29 mouse cellular contexts compared by ENCODE assay signal in the genomic region with DNA sequence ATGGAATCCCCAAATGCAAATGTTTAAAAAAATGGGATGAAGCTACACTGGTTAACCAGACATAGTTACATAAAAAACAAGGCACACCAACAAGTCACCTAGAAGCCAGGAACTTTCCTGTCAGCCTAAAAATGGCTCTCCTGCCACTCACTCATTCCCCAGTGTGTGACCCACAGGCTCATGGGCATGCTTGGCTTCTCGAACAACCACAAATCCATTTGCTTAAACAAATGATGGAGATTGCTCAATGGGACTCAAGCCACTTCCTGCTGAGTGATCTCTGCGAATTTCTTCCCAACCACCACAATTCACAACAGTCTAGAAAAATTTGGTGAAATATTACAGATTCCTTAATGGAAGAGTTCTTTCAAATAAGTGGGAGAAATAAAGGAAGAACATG. TPM values are rescaled to one million over a fixed set of nuclear protein-coding genes. Genes with fewer than 3 reads are reported as not detected.
A peak's percentile ranks its signal among the peaks of the same experiment; 100 is the strongest.
DNase-seq lines count a peak whose midpoint lies in the region; ATAC-seq and TF ChIP-seq lines count a peak whose summit lies in the region.
"Had no signal": no experiment of that assay in that cellular context is flagged by ENCODE, and none has a peak within 500 bp of the region (broad histone marks: within the 10 kb centered on the region; RNA-seq: fewer than 3 reads in every experiment).

No protein-coding gene starts in this region.

- DNase-seq in lung, postnatal 25 days (ENCODE audit: low spot score): peak; percentile 28
- no peak for DNase-seq in lung, postnatal 14 days
- DNase-seq in CH12.LX (ENCODE audit: extremely low read depth): peak; percentile 74
- DNase-seq in fibroblast of lung, adult 2 months (ENCODE audit: low read depth): peak; percentile 39
- no peak for DNase-seq in spleen, postnatal 4 days (ENCODE audit: low spot score in 2 of 2)
- no peak for DNase-seq in right cerebral cortex, postnatal 14 days
- DNase-seq: adrenal gland, adult 8-10 months; cerebellum, adult 8-10 months; gastrocnemius, postnatal 14 days; heart, adult 11 months; heart, postnatal 36 days; kidney, adult 2 months; kidney, postnatal 36 days; layer of hippocampus, postnatal 36 days; left cerebral cortex, postnatal 4 days; liver, embryonic 13.5 days; right cerebral cortex, adult 18-20 months; right cerebral cortex, postnatal 4 days; thymus, adult 2 months; thymus, postnatal 4 days had no signal

- no peak for TF ChIP-seq POLR2A in CH12.LX (IDR thresholded peaks at IDR 0.05; ENCODE audit: low read depth, low read length)

- no peaks in the 10 kb centered on the region for H3K27me3 ChIP-seq in CH12.LX (replicated peaks)
- H3K27me3 ChIP-seq in heart, embryonic 12.5 days (replicated peaks): no peaks in the 10 kb centered on the region
- H3K27me3 ChIP-seq: embryonic facial prominence, embryonic 13.5 days; forebrain, embryonic 12.5 days; hindbrain, embryonic 12.5 days; intestine, embryonic 15.5 days; liver, embryonic 13.5 days had no signal

- no peak overlapping the region; the same call in 1 of the 2 replicates for H3K27ac ChIP-seq in CH12.LX (ENCODE audit: insufficient read depth, low read depth)
- no peak overlapping the region for H3K27ac ChIP-seq in heart, embryonic 12.5 days (ENCODE audit: poor library complexity, severe bottlenecking)
- H3K27ac ChIP-seq: embryonic facial prominence, embryonic 13.5 days; forebrain, embryonic 12.5 days; heart, embryonic 10.5 days; hindbrain, embryonic 12.5 days; hindbrain, postnatal 0 days; intestine, embryonic 15.5 days; liver, embryonic 13.5 days had no signal

- no peaks in the 10 kb centered on the region for H3K9me3 ChIP-seq in CH12.LX (replicated peaks; ENCODE audit: low read length)
- H3K9me3 ChIP-seq in heart, embryonic 12.5 days (replicated peaks): no peaks in the 10 kb centered on the region
- H3K9me3 ChIP-seq: embryonic facial prominence, embryonic 13.5 days; forebrain, embryonic 12.5 days; heart, embryonic 10.5 days; hindbrain, embryonic 12.5 days; intestine, embryonic 15.5 days; liver, embryonic 13.5 days had no signal

- 71% methylated on average over 2 of the region's 2 CpGs for WGBS in heart, embryonic 12.5 days

- TF ChIP-seq EP300 in CH12.LX (IDR thresholded peaks at IDR 0.05; ENCODE audit: low read length): peak; percentile 56

- dilution Hi-C loops in CH12.LX (cut with MboI; ENCODE audit: extremely low pct_ligation_motif_present, extremely low pct_unique_long_range_greater_than_20kb, low sequenced_read_pairs): no loop called here

- no peak overlapping the region for H3K4me3 ChIP-seq in CH12.LX (replicated peaks in 1 of 3; ENCODE audit: low read depth in 2 of 3, low read length in 2 of 3, poor library complexity in 1 of 3)
- H3K4me3 ChIP-seq in heart, embryonic 12.5 days: no peak overlapping the region
- H3K4me3 ChIP-seq: embryonic facial prominence, embryonic 13.5 days; forebrain, embryonic 12.5 days; heart, embryonic 10.5 days; hindbrain, embryonic 12.5 days; intestine, embryonic 15.5 days; liver, embryonic 13.5 days had no signal

- no peak overlapping the region for H3K9ac ChIP-seq in CH12.LX (ENCODE audit: insufficient read depth, low read depth)
- H3K9ac ChIP-seq in heart, embryonic 12.5 days: no peak overlapping the region
- H3K9ac ChIP-seq: embryonic facial prominence, embryonic 13.5 days; forebrain, embryonic 12.5 days; hindbrain, embryonic 12.5 days; intestine, embryonic 15.5 days; liver, embryonic 13.5 days had no signal

- ATAC-seq in heart, embryonic 12.5 days (ENCODE audit: insufficient number of reproducible peaks, low FRiP score): no peak
- ATAC-seq: hindbrain, postnatal 0 days; intestine, embryonic 15.5 days; midbrain, embryonic 16.5 days had no signal

- no peaks in the 10 kb centered on the region for H3K79me2 ChIP-seq in CH12.LX (replicated peaks; ENCODE audit: control insufficient read depth, extremely low read depth, insufficient read depth, poor library complexity, severe bottlenecking)

- in situ Hi-C loops in CH12.LX (cut with MboI; ENCODE audit: low pct_ligation_motif_present, low pct_unique_long_range_greater_than_20kb, low sequenced_read_pairs): no loop called here

- H3K36me3 ChIP-seq in CH12.LX (replicated peaks in 1 of 2; ENCODE audit: control insufficient read depth in 1 of 2, insufficient read depth in 1 of 2, low read length in 1 of 2): peaks cover 61 to 82% of the 10 kb centered on the region in 2 experiments
- H3K36me3 ChIP-seq in heart, embryonic 12.5 days: peaks cover 61% of the 10 kb centered on the region

- no peak overlapping the region for H3K4me2 ChIP-seq in CH12.LX (ENCODE audit: insufficient read depth, low read depth, poor library complexity, severe bottlenecking)
- H3K4me2 ChIP-seq in heart, embryonic 12.5 days: no peak overlapping the region
- H3K4me2 ChIP-seq: embryonic facial prominence, embryonic 13.5 days; forebrain, embryonic 12.5 days; hindbrain, embryonic 12.5 days; intestine, embryonic 15.5 days; liver, embryonic 13.5 days; midbrain, embryonic 11.5 days had no signal

- no peak for TF ChIP-seq CTCF in CH12.LX (conservative IDR thresholded peaks at IDR 0.05 in 1 of 2, IDR thresholded peaks at IDR 0.05 in 1 of 2; ENCODE audit: low read depth in 2 of 2, low read length in 2 of 2)

- TF ChIP-seq RAD21 in CH12.LX (IDR thresholded peaks at IDR 0.05; ENCODE audit: low read depth, low read length): no peak

- peaks cover 0 to 35% of the 10 kb centered on the region in 2 experiments; a peak in 3 of 4 replicates for H3K4me1 ChIP-seq in CH12.LX (ENCODE audit: control insufficient read depth in 1 of 2, insufficient read depth in 2 of 2)
- no peaks in the 10 kb centered on the region for H3K4me1 ChIP-seq in heart, embryonic 12.5 days (replicated peaks)
- H3K4me1 ChIP-seq: embryonic facial prominence, embryonic 13.5 days; forebrain, embryonic 12.5 days; heart, embryonic 10.5 days; hindbrain, embryonic 12.5 days; intestine, embryonic 15.5 days; liver, embryonic 13.5 days had no signal

TF ChIP-seq in CH12.LX, 34 proteins besides CTCF, POLR2A, EP300 and RAD21:
- TF ChIP-seq ZNF384 (IDR thresholded peaks at IDR 0.05; ENCODE audit: low read depth, low read length) (0 out of 2 replicates have a peak, but pooled peaks have one; percentile 10), BHLHE40 (IDR thresholded peaks at IDR 0.05; ENCODE audit: low read depth, low read length) (peak; percentile 50; the same call in 1 of the 2 replicates), USF2 (conservative IDR thresholded peaks at IDR 0.05; ENCODE audit: low read depth, low read length) (no peak), ETS1 (conservative IDR thresholded peaks at IDR 0.05; ENCODE audit: low read depth, low read length) (0 out of 2 replicates have a peak, but pooled peaks have one; percentile 26), ELF1 (IDR thresholded peaks at IDR 0.05; ENCODE audit: low read depth, low read length) (0 out of 2 replicates have a peak, but pooled peaks have one; percentile 32), MAX (IDR thresholded peaks at IDR 0.05; ENCODE audit: low read length) (0 out of 2 replicates have a peak, but pooled peaks have one; percentile 28), IRF4 (IDR thresholded peaks at IDR 0.05; ENCODE audit: low read depth, low read length) (no peak)

RNA-seq across cellular contexts. Expression of a gene that starts 52.2 kb away (rescaled TPM):
- total RNA-seq in CH12.LX (2012; rRNA removed): 65.0 and 84.8 TPM in 2 replicates
- total RNA-seq in CH12.LX (2014; rRNA removed): 62.1 and 68.6 TPM in 2 replicates
- polyA plus RNA-seq in CH12.LX (2012; ENCODE audit: insufficient read length, low read depth): 104 and 110 TPM in 2 replicates
- 77.5 and 80.1 TPM in 2 replicates for polyA plus RNA-seq in heart, embryonic 12.5 days (2016; fragmentation: Nextera tagmentation; extraction: Ambion mirVana)

RNA-seq across cellular contexts. Expression of a gene that starts 52.2 kb away (rescaled TPM):
- total RNA-seq in CH12.LX (2012; rRNA removed) (22.0 and 26.7 TPM in 2 replicates), CH12.LX (2014; rRNA removed) (19.7 and 19.9 TPM in 2 replicates)
- 24.5 and 28.1 TPM in 2 replicates for polyA plus RNA-seq in CH12.LX (2012; ENCODE audit: insufficient read length, low read depth)
- 9.2 and 9.4 TPM in 2 replicates for polyA plus RNA-seq in heart, embryonic 12.5 days (2016; fragmentation: Nextera tagmentation; extraction: Ambion mirVana)

Comparison
In these comparisons a context has a peak if more than half of its experiments do, and no peak if none do; other contexts are left out.
1. DNase-seq: peak in lung, postnatal 25 days (single experiment), CH12.LX (single experiment) and fibroblast of lung, adult 2 months (single experiment); none in lung, postnatal 14 days (single experiment), spleen, postnatal 4 days (0 of 2) and right cerebral cortex, postnatal 14 days (single experiment).